Mouse (Mus musculus): Measurements from ENCODE around the gene 4931440F15Rik. TPM values are rescaled to one million over a fixed set of nuclear protein-coding genes. Genes with fewer than 3 reads are reported as not detected.
"Not testable (repeated sequence)": the region's sequence is repeated elsewhere in the genome, so short reads cannot be mapped to it uniquely, and the experiment has no call there.

Gene 4931440F15Rik
- polyA plus RNA-seq (2015; fragmentation: Nextera tagmentation; extraction: Ambion mirVana) = 0.04 and 0.13 TPM in 2 replicates

- not testable (repeated sequence) for H3K4me1 ChIP-seq (replicated peaks; ENCODE audit: insufficient read depth, low read length); DNase-seq (ENCODE audit: low spot score); H3K36me3 ChIP-seq (ENCODE audit: insufficient read depth, low read length); H3K27ac ChIP-seq; H3K27me3 ChIP-seq (ENCODE audit: insufficient read depth, low read length); H3K9ac ChIP-seq (ENCODE audit: low read depth, low read length); H3K4me3 ChIP-seq (replicated peaks; ENCODE audit: low read depth, low read length); H3K9me3 ChIP-seq (replicated peaks; ENCODE audit: low read length)
- 35% methylated on average over 21 of the region's 21 CpGs for WGBS
- H3K4me2 ChIP-seq (ENCODE audit: low read length) = peak within 1 kb of the TSS; percentile 26
- peak; percentile 51; the same call in 1 of the 2 replicates for ATAC-seq (replicated peaks; ENCODE audit: low FRiP score, low read depth)
Measured at GRCm38 (mm10) chr11:29825271-29825718, at the start of gene 4931440F15Rik. 4931440F15Rik (minus strand) TSS chr11:29825668.

- not testable (repeated sequence) for H3K9me3 ChIP-seq (replicated peaks; ENCODE audit: low read length); H3K4me3 ChIP-seq (replicated peaks; ENCODE audit: low read depth, low read length); DNase-seq (ENCODE audit: low spot score); ATAC-seq (replicated peaks; ENCODE audit: low FRiP score, low read depth); H3K36me3 ChIP-seq (ENCODE audit: insufficient read depth, low read length); H3K9ac ChIP-seq (ENCODE audit: low read depth, low read length); H3K4me2 ChIP-seq (ENCODE audit: low read length); H3K27ac ChIP-seq; H3K4me1 ChIP-seq (replicated peaks; ENCODE audit: insufficient read depth, low read length); H3K27me3 ChIP-seq (ENCODE audit: insufficient read depth, low read length)
- 90% methylated on average over 1 of the region's 1 CpGs for WGBS
Measured at GRCm38 (mm10) chr11:29874781-29875180, 49.3 kb upstream of the 4931440F15Rik start.

GRCm38 (mm10) chr11:29870174-29870573 lies 44.7 kb upstream of the 4931440F15Rik start:
- no peaks in the 10 kb centered on the region for H3K27me3 ChIP-seq (ENCODE audit: insufficient read depth, low read length)
- no peaks in the 10 kb centered on the region; the same call in 1 of the 2 replicates for H3K9me3 ChIP-seq (replicated peaks; ENCODE audit: low read length)
- no peak for ATAC-seq (replicated peaks; ENCODE audit: low FRiP score, low read depth)
- no peaks in the 10 kb centered on the region for H3K36me3 ChIP-seq (ENCODE audit: insufficient read depth, low read length)
- TF ChIP-seq CTCF (IDR thresholded peaks at IDR 0.05; ENCODE audit: low read depth) = no peak
- H3K9ac ChIP-seq (ENCODE audit: low read depth, low read length) = no peak overlapping the region
- no peak for DNase-seq (ENCODE audit: low spot score)
- 91% methylated on average over 2 of the region's 2 CpGs for WGBS
- H3K4me1 ChIP-seq (replicated peaks; ENCODE audit: insufficient read depth, low read length) = no peaks in the 10 kb centered on the region
- no peak overlapping the region for H3K4me3 ChIP-seq (replicated peaks; ENCODE audit: low read depth, low read length)
- H3K27ac ChIP-seq = no peak overlapping the region
- no peak overlapping the region for H3K4me2 ChIP-seq (ENCODE audit: low read length)

GRCm38 (mm10) chr11:29864269-29864668 lies 38.8 kb upstream of the 4931440F15Rik start:
- Histone ChIP-seq H3K9me3 (replicated peaks; ENCODE audit: low read length) (no peaks in the 10 kb centered on the region), H3K4me2 (ENCODE audit: low read length) (no peak overlapping the region), H3K27me3 (ENCODE audit: insufficient read depth, low read length) (no peaks in the 10 kb centered on the region), H3K27ac (no peak overlapping the region), H3K4me1 (replicated peaks; ENCODE audit: insufficient read depth, low read length) (no peaks in the 10 kb centered on the region), H3K36me3 (ENCODE audit: insufficient read depth, low read length) (no peaks in the 10 kb centered on the region), H3K4me3 (replicated peaks; ENCODE audit: low read depth, low read length) (no peak overlapping the region), H3K9ac (ENCODE audit: low read depth, low read length) (no peak overlapping the region)
- no peak for TF ChIP-seq CTCF (IDR thresholded peaks at IDR 0.05; ENCODE audit: low read depth)
- ATAC-seq (replicated peaks; ENCODE audit: low FRiP score, low read depth) (no peak), DNase-seq (ENCODE audit: low spot score) (no peak)

GRCm38 (mm10) chr11:29861750-29862397 lies 36.4 kb upstream of the 4931440F15Rik start:
- DNase-seq (ENCODE audit: low spot score) = peak; percentile 67
- no peak overlapping the region for H3K27ac ChIP-seq
- H3K4me3 ChIP-seq (replicated peaks; ENCODE audit: low read depth, low read length) = no peak overlapping the region

GRCm38 (mm10) chr11:29861040-29861439 lies 35.6 kb upstream of the 4931440F15Rik start:
- TF ChIP-seq CTCF (IDR thresholded peaks at IDR 0.05; ENCODE audit: low read depth) = no peak
- Histone ChIP-seq H3K4me2 (ENCODE audit: low read length) (no peak overlapping the region), H3K27me3 (ENCODE audit: insufficient read depth, low read length) (no peaks in the 10 kb centered on the region), H3K27ac (no peak overlapping the region), H3K9me3 (replicated peaks; ENCODE audit: low read length) (no peaks in the 10 kb centered on the region), H3K9ac (ENCODE audit: low read depth, low read length) (no peak overlapping the region), H3K4me3 (replicated peaks; ENCODE audit: low read depth, low read length) (no peak overlapping the region), H3K36me3 (ENCODE audit: insufficient read depth, low read length) (no peaks in the 10 kb centered on the region), H3K4me1 (replicated peaks; ENCODE audit: insufficient read depth, low read length) (no peaks in the 10 kb centered on the region)
- no peak for DNase-seq (ENCODE audit: low spot score)
- 77% methylated on average over 2 of the region's 2 CpGs for WGBS
- ATAC-seq (replicated peaks; ENCODE audit: low FRiP score, low read depth) = no peak

More at GRCm38 (mm10) chr11:29861750-29862397, 36.4 kb upstream of the 4931440F15Rik start:
- no peak for ATAC-seq (replicated peaks; ENCODE audit: low FRiP score, low read depth)
- Histone ChIP-seq H3K36me3 (ENCODE audit: insufficient read depth, low read length) (no peaks in the 10 kb centered on the region), H3K9me3 (replicated peaks; ENCODE audit: low read length) (no peaks in the 10 kb centered on the region), H3K27me3 (ENCODE audit: insufficient read depth, low read length) (no peaks in the 10 kb centered on the region), H3K4me2 (ENCODE audit: low read length) (no peak overlapping the region), H3K9ac (ENCODE audit: low read depth, low read length) (no peak overlapping the region), H3K4me1 (replicated peaks; ENCODE audit: insufficient read depth, low read length) (no peaks in the 10 kb centered on the region)
- 53% methylated on average over 2 of the region's 2 CpGs for WGBS
- peak; percentile 82 for TF ChIP-seq CTCF (IDR thresholded peaks at IDR 0.05; ENCODE audit: low read depth)

Measured in kidney, postnatal 0 days (tissue).